Mouse (Mus musculus) retina, postnatal 1 day (tissue): ENCODE data around the gene Enox1.

Experiments
- DNase-seq: peaks from one replicate; pipeline ENCODE4 v3.0.0-alpha.2; 2012

The Enox1 gene

GRCm38 (mm10) chr14:77708354-77709150, 552.0 kb downstream of the Enox1 start:
- peak; percentile 69 for DNase-seq

GRCm38 (mm10) chr14:77714931-77715535, 558.5 kb downstream of the Enox1 start:
- DNase-seq = peak; percentile 18

DNA sequence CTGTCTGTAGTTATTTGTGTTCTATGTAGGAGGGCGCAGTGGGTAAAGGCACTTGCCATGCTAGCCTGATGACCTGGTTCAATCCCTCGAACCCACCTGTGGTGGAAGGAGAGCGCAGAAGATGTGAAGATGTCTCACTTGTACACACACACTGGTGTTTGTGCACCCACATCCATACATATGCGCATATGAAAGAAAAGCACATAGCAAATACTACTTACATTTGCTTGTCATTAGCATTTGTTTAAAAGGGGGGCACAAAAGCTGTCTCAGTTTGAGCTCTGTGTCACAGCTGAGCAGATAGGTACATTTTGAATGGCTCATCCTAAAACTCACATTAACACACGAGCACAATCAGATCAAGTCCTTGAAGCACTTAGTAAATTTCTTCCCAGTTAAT, 560.4 kb downstream of the Enox1 start:
- DNase-seq = no peak

GRCm38 (mm10) chr14:77718814-77719213, 562.3 kb downstream of the Enox1 start:
- no peak for DNase-seq

- no peak for DNase-seq
Observed at GRCm38 (mm10) chr14:77738056-77738455, 581.5 kb downstream of the Enox1 start.

DNA sequence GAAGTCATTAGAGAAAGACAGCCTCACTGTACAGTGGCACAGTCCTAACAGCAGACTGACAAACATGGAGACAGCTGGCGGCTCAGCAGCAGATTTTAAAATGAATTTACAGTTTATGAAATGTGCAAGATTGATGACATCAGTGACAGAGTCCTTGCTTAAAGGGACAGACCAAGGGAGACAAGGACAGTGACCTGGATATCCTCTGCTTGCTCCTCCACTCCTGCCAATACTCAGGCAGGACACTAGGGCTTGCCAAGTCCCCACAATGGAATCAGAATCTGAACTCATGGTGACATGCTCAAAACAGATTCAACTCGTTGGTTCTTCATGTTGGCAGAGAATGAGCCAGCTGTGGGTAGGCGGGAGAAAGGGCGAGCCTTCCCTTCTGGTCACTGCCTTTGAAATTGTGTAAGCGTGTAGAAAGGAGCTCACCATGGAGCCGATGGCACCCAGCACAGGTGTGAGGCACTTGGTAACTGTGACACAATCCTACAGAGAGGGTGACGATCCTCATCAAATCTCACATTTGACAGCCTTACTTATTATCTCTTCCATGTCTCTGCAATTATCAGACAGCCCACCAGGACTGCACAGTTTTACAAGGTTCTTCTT, 582.3 kb downstream of the Enox1 start:
- no peak for DNase-seq

DNA sequence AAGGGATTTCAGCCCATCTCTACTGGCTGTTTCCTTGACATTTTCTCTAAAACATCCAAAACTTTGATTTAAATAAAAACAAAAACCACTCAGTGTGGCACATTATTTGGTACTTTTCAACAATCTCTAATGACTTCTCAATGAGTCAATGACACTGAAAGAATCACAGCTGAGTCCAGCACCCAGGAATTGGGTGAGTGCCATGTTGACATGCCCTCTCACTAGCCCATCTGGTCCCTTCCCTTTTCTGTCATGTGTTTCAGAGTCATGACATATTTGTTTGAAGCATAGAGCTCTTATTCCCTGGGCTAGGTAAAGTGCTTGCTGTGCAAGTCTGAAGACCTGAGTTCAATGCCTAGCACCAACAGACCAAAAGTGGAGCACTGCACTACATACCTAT, 582.8 kb downstream of the Enox1 start:
- no peak for DNase-seq

- DNase-seq = no peak
Observed at GRCm38 (mm10) chr14:77744638-77745240, 588.2 kb downstream of the Enox1 start.

DNA sequence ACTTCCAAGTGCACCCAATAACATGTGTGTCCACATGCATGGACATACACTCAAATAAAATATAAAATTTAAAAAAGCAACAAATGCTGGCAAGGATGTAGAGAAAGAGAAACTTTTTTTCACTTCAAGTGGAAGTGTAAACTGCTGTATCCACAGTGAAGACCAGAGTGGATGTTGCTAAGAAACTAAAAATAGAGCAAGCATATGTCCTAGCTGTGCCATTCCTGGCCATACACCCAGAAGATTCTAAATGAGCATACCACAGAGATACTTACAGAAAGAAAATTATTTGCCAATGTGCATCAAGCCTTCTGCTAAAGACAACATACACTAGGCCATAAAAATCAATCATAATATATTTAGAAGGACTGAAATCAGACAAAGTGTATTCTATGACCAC, 592.4 kb downstream of the Enox1 start:
- DNase-seq = no peak
